Mouse (Mus musculus) embryonic fibroblast, embryonic 13.5 days (primary cell): ENCODE measurements around the gene Cxcl12.

Source experiments
- CTCF ChIP-seq: IDR thresholded peaks from 2 replicates; pipeline ENCODE4 v1.5.1; 2011; ENCODE audit warnings: mild to moderate bottlenecking, control low read depth, low read length, moderate library complexity, borderline replicate concordance; ENCODE audit not compliant: insufficient read depth
- POLR2A ChIP-seq: IDR thresholded peaks from 2 replicates; pipeline ENCODE4 v1.6.1; 2011; ENCODE audit warnings: low read depth, mild to moderate bottlenecking, control low read depth, low read length, moderate library complexity

DNA sequence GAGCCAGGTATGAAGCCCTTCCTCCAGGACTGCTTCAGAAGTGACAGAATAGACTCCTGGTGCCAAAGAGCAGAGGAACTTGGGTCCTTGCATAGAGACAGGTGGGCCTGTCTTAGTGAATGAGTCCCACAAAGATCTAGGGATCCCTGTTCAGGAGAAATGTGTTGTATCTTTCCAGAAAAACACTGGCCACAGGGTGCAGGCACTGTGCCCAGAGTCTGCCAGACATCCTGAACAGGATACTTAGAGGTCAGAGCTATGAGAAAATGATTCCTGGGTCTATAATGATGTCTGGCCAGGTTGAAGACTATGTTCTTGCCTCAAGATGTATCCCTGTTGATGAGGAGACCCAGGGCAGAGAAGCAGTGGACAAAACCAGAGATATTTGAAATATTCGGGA is 42.0 kb upstream of the Cxcl12 start:
- no peak for TF ChIP-seq CTCF
- no peak for TF ChIP-seq POLR2A
